Mouse (Mus musculus): Measurements from ENCODE around the gene Gm5414.

The Gm5414 gene

GRCm38 (mm10) chr15:101627884-101628283 is at the start of gene Gm5414:
Gm5414 (minus strand) TSS chr15:101628188.
- 70% methylated on average over 2 of the region's 2 CpGs for WGBS

GRCm38 (mm10) chr15:101675978-101676377 is 48.0 kb upstream of the Gm5414 start:
- 89% methylated on average over 1 of the region's 1 CpGs for WGBS

- 79% methylated on average over 5 of the region's 5 CpGs for WGBS
These were observed 24.8 kb upstream of the Gm5414 start for GRCm38 (mm10) chr15:101652736-101653265.

GRCm38 (mm10) chr15:101647280-101647679 is 19.3 kb upstream of the Gm5414 start, which contains the start of gene Gm5478:
Gm5478 (minus strand) TSS chr15:101647380.
- WGBS: 81% methylated on average over 3 of the region's 3 CpGs

DNA sequence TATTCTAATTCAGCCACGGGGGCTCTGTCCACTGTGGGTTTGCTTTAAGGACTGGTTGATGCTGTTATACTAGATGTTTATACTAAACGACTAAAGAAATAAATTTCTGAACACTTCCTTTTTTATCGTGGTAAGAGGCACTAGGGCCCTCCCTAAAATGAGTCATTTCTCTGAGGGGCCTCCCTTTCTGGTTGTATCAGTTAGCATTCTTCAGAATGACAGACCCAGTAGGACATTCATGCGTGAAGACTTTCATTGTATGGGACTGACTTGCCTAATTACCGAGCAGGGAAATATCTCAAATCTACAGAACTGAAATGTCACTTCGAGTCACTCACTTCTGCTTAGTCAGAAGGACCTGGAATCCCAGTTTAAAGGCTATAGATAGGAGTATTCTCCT is 28.9 kb downstream of the Gm5414 start:
- WGBS: 76% methylated on average over 6 of the region's 6 CpGs

GRCm38 (mm10) chr15:101588216-101588615 is 39.8 kb downstream of the Gm5414 start:
- 86% methylated on average over 10 of the region's 10 CpGs for WGBS

- WGBS: 51% methylated on average over 2 of the region's 2 CpGs
These were observed 43.5 kb downstream of the Gm5414 start for GRCm38 (mm10) chr15:101584456-101584855.

GRCm38 (mm10) chr15:101583211-101583965 is 44.6 kb downstream of the Gm5414 start:
- 73% methylated on average over 8 of the region's 8 CpGs for WGBS

DNA sequence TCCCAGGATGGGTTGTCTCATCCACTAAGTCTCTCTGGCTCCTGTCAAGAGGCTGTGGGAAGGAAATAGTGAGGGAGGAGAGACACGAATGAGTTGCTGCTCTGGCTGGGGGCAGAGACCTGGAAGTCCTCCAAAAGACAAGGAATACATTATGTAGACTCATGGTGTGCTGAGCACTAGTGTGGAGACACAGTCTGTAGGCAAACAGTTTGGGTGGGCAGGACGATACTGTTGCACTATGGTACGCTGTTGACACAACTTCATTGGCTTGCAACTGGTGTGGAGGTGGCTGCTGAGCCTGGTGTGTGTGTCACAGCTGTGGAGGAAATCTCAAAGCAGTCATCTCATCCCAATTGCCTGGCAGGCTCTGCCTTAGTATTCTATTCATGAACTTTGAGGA is 46.3 kb downstream of the Gm5414 start:
- 49% methylated on average over 3 of the region's 3 CpGs for WGBS

DNA sequence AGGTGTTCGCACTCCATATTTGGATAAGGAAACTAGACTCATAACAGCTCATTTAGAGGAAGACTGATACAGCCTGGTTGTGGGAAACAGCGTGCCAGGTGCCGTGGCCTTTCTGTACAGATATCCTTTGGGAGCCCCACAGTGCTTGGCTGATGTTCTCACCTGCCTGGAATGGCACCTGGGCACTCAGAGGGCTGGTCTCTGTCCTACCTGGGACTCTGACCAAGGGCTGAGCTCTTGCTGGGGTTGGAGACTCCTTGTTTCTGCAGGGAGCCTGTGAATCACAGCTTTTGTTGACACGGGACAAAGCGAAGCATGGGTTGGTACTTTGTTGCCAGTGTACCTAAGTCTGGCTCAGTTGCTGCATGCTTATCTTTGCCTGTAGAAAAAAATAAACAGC is 52.5 kb downstream of the Gm5414 start:
- 72% methylated on average over 5 of the region's 5 CpGs for WGBS

Measured in cerebral cortex, adult 2 months (tissue).